Mouse (Mus musculus) G1E (cell line): Measurements from ENCODE around the gene Calm1.

Experiments used
- CTCF ChIP-seq: IDR thresholded peaks from 2 replicates; pipeline ENCODE4 v1.5.1; 2012; ENCODE audit warnings: low read depth, low read length, inconsistent platforms, mixed read lengths
- GATA2 ChIP-seq: IDR thresholded peaks from 2 replicates; pipeline ENCODE4 v1.6.1; 2012; ENCODE audit warnings: low read depth, low read length, inconsistent platforms, borderline replicate concordance

GRCm38 (mm10) chr12:100220012-100220411 is 20.8 kb downstream of the Calm1 start:
- TF ChIP-seq CTCF = no peak
- TF ChIP-seq GATA2 = no peak
